11 mouse cellular contexts compared by ENCODE assay signal in the genomic region with DNA sequence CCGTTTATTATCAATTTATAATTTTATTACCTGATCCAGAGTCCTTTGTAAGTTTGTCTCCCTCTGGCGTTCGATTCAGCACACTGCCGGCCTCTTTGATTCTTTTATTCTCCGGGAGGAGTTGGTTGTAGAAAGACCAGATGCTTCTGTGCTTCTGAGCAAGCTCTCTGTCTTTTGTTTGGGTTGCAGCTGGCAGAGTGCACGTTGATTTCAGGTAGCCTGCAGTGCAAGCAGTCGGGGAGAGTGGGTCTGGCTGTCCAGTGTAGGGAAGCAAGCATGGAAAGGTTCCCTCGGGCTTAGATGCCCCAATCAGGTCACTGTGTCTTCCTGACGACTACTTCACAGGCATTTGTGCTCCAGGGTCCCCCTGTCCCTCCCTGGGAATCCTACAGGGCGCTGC. TPM values are rescaled to one million over a fixed set of nuclear protein-coding genes. Genes with fewer than 3 reads are reported as not detected.
A peak's percentile ranks its signal among the peaks of the same experiment; 100 is the strongest.
DNase-seq lines count a peak whose midpoint lies in the region; ATAC-seq and TF ChIP-seq lines count a peak whose summit lies in the region.
"Had no signal": no experiment of that assay in that cellular context is flagged by ENCODE, and none has a peak within 500 bp of the region (broad histone marks: within the 10 kb centered on the region; RNA-seq: fewer than 3 reads in every experiment).

No protein-coding gene starts in this region.

- peak; percentile 37 for DNase-seq in G1E (ENCODE audit: low spot score)
- DNase-seq in layer of hippocampus, postnatal 14 days (ENCODE audit: low spot score in 2 of 2), result peak; percentile 37 to 60
- peak; percentile 45 for DNase-seq in right cerebral cortex, postnatal 4 days
- DNase-seq in spleen, postnatal 36 days (ENCODE audit: low spot score in 2 of 2), result no peak
- no peak for DNase-seq in natural killer cell, adult 2 months (ENCODE audit: low spot score in 2 of 2)

- TF ChIP-seq POLR2A in cortical plate, adult 2 months (IDR thresholded peaks at IDR 0.05; ENCODE audit: extremely low read depth, insufficient read depth, low read length), result no peak

- no peak overlapping the region for H3K4me2 ChIP-seq in intestine, postnatal 0 days (replicated peaks; ENCODE audit: low read depth)
- H3K4me2 ChIP-seq in intestine, embryonic 15.5 days (replicated peaks), result no peak overlapping the region

- no peaks in the 10 kb centered on the region for H3K4me1 ChIP-seq in intestine, postnatal 0 days (replicated peaks; ENCODE audit: control insufficient read depth, insufficient read depth, low read length)
- H3K4me1 ChIP-seq in intestine, embryonic 15.5 days (replicated peaks), result no peaks in the 10 kb centered on the region
- peaks cover 13% of the 10 kb centered on the region for H3K4me1 ChIP-seq in G1E (ENCODE audit: insufficient read depth, low read depth, low read length)
- H3K4me1 ChIP-seq in cortical plate, adult 2 months (ENCODE audit: control insufficient read depth, insufficient read depth, low read length), result peaks cover 2% of the 10 kb centered on the region

- no peak overlapping the region for H3K9ac ChIP-seq in intestine, postnatal 0 days (ENCODE audit: low read depth, low read length)
- no peak overlapping the region for H3K9ac ChIP-seq in intestine, embryonic 15.5 days

- no peaks in the 10 kb centered on the region for H3K9me3 ChIP-seq in intestine, postnatal 0 days (ENCODE audit: control insufficient read depth)
- H3K9me3 ChIP-seq in intestine, embryonic 15.5 days, result no peaks in the 10 kb centered on the region
- no peaks in the 10 kb centered on the region for H3K9me3 ChIP-seq in G1E (replicated peaks)

- TF ChIP-seq CTCF in intestine, postnatal 0 days (IDR thresholded peaks at IDR 0.05; ENCODE audit: low read depth), result peak; percentile 60
- no peak for TF ChIP-seq CTCF in G1E (IDR thresholded peaks at IDR 0.05; ENCODE audit: low read depth, low read length)
- peak; percentile 29; the same call in 1 of the 2 replicates for TF ChIP-seq CTCF in cortical plate, adult 2 months (IDR thresholded peaks at IDR 0.05; ENCODE audit: extremely low read depth, insufficient read depth, low read length)

- H3K4me3 ChIP-seq in intestine, postnatal 0 days (ENCODE audit: low read depth, low read length), result no peak overlapping the region
- H3K4me3 ChIP-seq in intestine, embryonic 15.5 days (replicated peaks), result no peak overlapping the region
- no peak overlapping the region for H3K4me3 ChIP-seq in G1E (ENCODE audit: low read depth, low read length)
- no peak overlapping the region for H3K4me3 ChIP-seq in cortical plate, adult 2 months (ENCODE audit: insufficient read depth, low read length)

- no peak overlapping the region for H3K27ac ChIP-seq in intestine, postnatal 0 days (ENCODE audit: low read depth, low read length)
- no peak overlapping the region for H3K27ac ChIP-seq in intestine, embryonic 15.5 days
- H3K27ac ChIP-seq in cortical plate, adult 2 months (ENCODE audit: insufficient read depth, low read length), result no peak overlapping the region

- WGBS in intestine, postnatal 0 days, result 35% methylated on average over 10 of the region's 10 CpGs
- 39% methylated on average over 10 of the region's 10 CpGs for WGBS in intestine, embryonic 15.5 days

- H3K36me3 ChIP-seq in intestine, postnatal 0 days (ENCODE audit: control insufficient read depth, insufficient read depth), result no peaks in the 10 kb centered on the region
- no peaks in the 10 kb centered on the region for H3K36me3 ChIP-seq in intestine, embryonic 15.5 days
- peaks cover 58% of the 10 kb centered on the region for H3K36me3 ChIP-seq in G1E (replicated peaks)

- no peak for ATAC-seq in intestine, postnatal 0 days
- no peak for ATAC-seq in intestine, embryonic 15.5 days
- ATAC-seq in G1E (ENCODE audit: extremely low read depth, insufficient number of reproducible peaks, low FRiP score, poor library complexity, severe bottlenecking), result peak; percentile 56

- no peaks in the 10 kb centered on the region for H3K27me3 ChIP-seq in intestine, postnatal 0 days (replicated peaks; ENCODE audit: control insufficient read depth, insufficient read depth, low read length)
- no peaks in the 10 kb centered on the region for H3K27me3 ChIP-seq in intestine, embryonic 15.5 days (replicated peaks)
- H3K27me3 ChIP-seq in G1E (ENCODE audit: insufficient read depth, low read length), result no peaks in the 10 kb centered on the region

RNA-seq across cellular contexts. Expression of gene Adck1, which starts 16.5 kb away (rescaled TPM):
- 10.9 and 11.4 TPM in 2 replicates for polyA plus RNA-seq in intestine, postnatal 0 days (2015; fragmentation: Nextera tagmentation; extraction: Ambion mirVana)
- polyA plus RNA-seq in intestine, embryonic 15.5 days (2015; fragmentation: Nextera tagmentation; extraction: Ambion mirVana), result 15.3 and 17.7 TPM in 2 replicates
- total RNA-seq in G1E (2014; fragmentation: Nextera tagmentation) (9.2 and 10.9 TPM in 2 replicates), G1E (2017) (28.4 and 30.4 TPM in 2 replicates)
- 8.1 and 10.4 TPM in 2 replicates for polyA plus RNA-seq in G1E (2012)
- polyA plus RNA-seq in cortical plate, adult 2 months (2012; rRNA removed), result 46.0 and 47.5 TPM in 2 replicates
- 10 to 100 TPM; 32.4 to 33.3 TPM for total RNA-seq in layer of hippocampus, postnatal 14 days (2021)

RNA-seq across cellular contexts. Expression of gene Gm5039, which starts 53.0 kb away (rescaled TPM):
- polyA plus RNA-seq in intestine, postnatal 0 days (2015; fragmentation: Nextera tagmentation; extraction: Ambion mirVana), result not detected in 2 replicates
- polyA plus RNA-seq in intestine, embryonic 15.5 days (2015; fragmentation: Nextera tagmentation; extraction: Ambion mirVana), result not detected in 2 replicates
- total RNA-seq in G1E (2014; fragmentation: Nextera tagmentation), result 0.39 and 1.4 TPM in 2 replicates
- total RNA-seq in G1E (2017), result 0.12 and 0.16 TPM in 2 replicates
- polyA plus RNA-seq in G1E (2012), result 0.25 TPM in 1 of 2 replicates, not detected in the other
- polyA plus RNA-seq in cortical plate, adult 2 months (2012; rRNA removed), result not detected in 2 replicates
- total RNA-seq in layer of hippocampus, postnatal 14 days (2021), result not detected
- total RNA-seq: heart, adult 18-20 months had no signal
- polyA plus RNA-seq: liver, embryonic 16.5 days; stomach, embryonic 14.5 days had no signal

Comparison
In these comparisons a context has a peak if more than half of its experiments do, and no peak if none do; other contexts are left out.
1. DNase-seq: peak in G1E (single experiment), layer of hippocampus, postnatal 14 days (2 of 2) and right cerebral cortex, postnatal 4 days (single experiment); none in spleen, postnatal 36 days (0 of 2) and natural killer cell, adult 2 months (0 of 2).